Mouse (Mus musculus) intestine, embryonic 16.5 days (tissue): Measurements from ENCODE around the gene Snrpf. TPM values are rescaled to one million over a fixed set of nuclear protein-coding genes. Genes with fewer than 3 reads are reported as not detected.

ENCODE experiments used
- ATAC-seq: fragments of 200-750 bp; cut with Nextera tagmentation; 2 replicates; pipeline ENCODE4 v1.8.0; 2017; ENCODE audit warnings: moderate TSS enrichment, moderate library complexity
- H3K27ac ChIP-seq: fragments of 300-500 bp; sonication (generic); 2 replicates; pipeline ENCODE4 v1.5.1; 2014; ENCODE audit warnings: mild to moderate bottlenecking, low read length
- H3K27me3 ChIP-seq: fragments of 300-500 bp; sonication (generic); replicated peaks from 2 replicates; pipeline ENCODE4 v1.6.1; 2014; ENCODE audit warnings: low read length, control low read depth, mixed read lengths; ENCODE audit not compliant: control insufficient read depth, insufficient read depth
- H3K36me3 ChIP-seq: fragments of 300-500 bp; sonication (generic); 2 replicates; pipeline ENCODE4 v1.6.1; 2014; ENCODE audit warnings: low read length, control low read depth; ENCODE audit not compliant: control insufficient read depth, insufficient read depth
- H3K4me1 ChIP-seq: fragments of 300-500 bp; sonication (generic); 2 replicates; pipeline ENCODE4 v1.6.1; 2014; ENCODE audit warnings: low read length, control low read depth, mixed read lengths; ENCODE audit not compliant: control insufficient read depth, insufficient read depth
- H3K4me2 ChIP-seq: fragments of 300-500 bp; sonication (generic); 2 replicates; pipeline ENCODE4 v1.6.1; 2014; ENCODE audit warnings: low read depth, low read length, control low read depth
- H3K4me3 ChIP-seq: fragments of 300-500 bp; sonication (generic); 2 replicates; pipeline ENCODE4 v1.5.1; 2014; ENCODE audit warnings: mild to moderate bottlenecking, low read length
- H3K9ac ChIP-seq: fragments of 300-500 bp; sonication (generic); 2 replicates; pipeline ENCODE4 v1.6.1; 2014; ENCODE audit warnings: low read depth, low read length
- H3K9me3 ChIP-seq: fragments of 300-500 bp; sonication (generic); 2 replicates; pipeline ENCODE4 v1.6.1; 2016; ENCODE audit warnings: low read length, control low read depth; ENCODE audit not compliant: control insufficient read depth
- WGBS: fragments of 180-500 bp; shearing (Covaris S2); extraction: QIAGEN DNeasy Blood & Tissue Kit; methylation state at CpG from one replicate; pipeline ENCODE4 v1.1.7; 2014; 5-methylcytosine and 5-hydroxymethylcytosine counted together
- polyA plus RNA-seq: library from polyadenylated mRNA; unstranded; fragments of >200 nt; fragmentation: Nextera tagmentation; extraction: Ambion mirVana; gene quantifications from 2 replicates; pipeline ENCODE4 v1.2.1, GENCODE M21; 2015

The Snrpf gene
- polyA plus RNA-seq, 1 experiment from 2014 or later, result 94.6 TPM

DNA sequence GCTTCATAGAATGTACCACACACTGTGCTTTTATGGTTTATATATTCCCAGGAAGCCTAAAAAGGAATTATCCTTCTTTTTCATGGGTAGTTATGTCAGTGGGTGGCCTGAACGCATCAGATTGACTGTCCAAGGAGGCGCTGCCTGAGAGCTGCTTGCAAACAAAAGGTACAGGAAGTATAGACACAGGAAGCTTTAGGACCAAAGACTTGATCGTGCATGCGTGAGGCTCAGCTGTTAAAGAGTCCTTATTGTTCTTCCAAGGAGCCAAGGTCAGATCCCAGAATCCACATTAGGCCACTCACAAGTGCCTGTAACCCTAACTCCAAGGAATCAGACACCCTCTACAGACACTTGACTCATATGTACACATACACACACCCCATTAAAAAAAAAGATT, 47.1 kb downstream of the Snrpf start:
- Histone ChIP-seq H3K27me3 (no peaks in the 10 kb centered on the region), H3K27ac (no peak overlapping the region), H3K9me3 (no peaks in the 10 kb centered on the region), H3K4me2 (no peak overlapping the region), H3K4me3 (no peak overlapping the region), H3K36me3 (no peaks in the 10 kb centered on the region), H3K9ac (no peak overlapping the region), H3K4me1 (peaks cover 3% of the 10 kb centered on the region; the same call in 1 of the 2 replicates)
- 41% methylated on average over 4 of the region's 4 CpGs for WGBS
- ATAC-seq, result no peak

DNA sequence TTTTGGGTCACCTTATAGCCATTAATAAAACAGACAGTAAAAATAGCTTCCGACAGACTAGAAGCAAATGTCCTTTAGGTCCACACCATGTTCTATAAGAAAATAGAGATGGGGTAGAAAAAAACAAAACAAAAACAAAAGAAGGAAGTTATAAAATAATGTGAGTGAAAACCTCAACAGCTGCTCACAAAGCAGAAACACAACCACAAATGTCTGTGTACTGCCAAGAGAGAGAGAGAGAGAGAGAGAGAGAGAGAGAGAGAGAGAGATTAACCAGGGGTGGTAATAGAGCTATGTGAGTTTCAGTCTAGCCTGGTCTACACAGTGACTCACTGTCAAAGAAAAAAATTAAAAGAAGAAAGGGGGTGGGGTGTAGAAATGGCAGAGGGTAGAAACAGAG, 47.9 kb downstream of the Snrpf start:
- H3K4me1 ChIP-seq, result peaks cover 3% of the 10 kb centered on the region; the same call in 1 of the 2 replicates
- H3K4me3 ChIP-seq, result no peak overlapping the region
- 77% methylated on average over 1 of the region's 1 CpGs for WGBS
- no peak overlapping the region for H3K4me2 ChIP-seq
- no peaks in the 10 kb centered on the region for H3K9me3 ChIP-seq
- H3K36me3 ChIP-seq, result no peaks in the 10 kb centered on the region
- H3K9ac ChIP-seq, result no peak overlapping the region
- no peak overlapping the region for H3K27ac ChIP-seq
- no peak for ATAC-seq
- H3K27me3 ChIP-seq, result no peaks in the 10 kb centered on the region

DNA sequence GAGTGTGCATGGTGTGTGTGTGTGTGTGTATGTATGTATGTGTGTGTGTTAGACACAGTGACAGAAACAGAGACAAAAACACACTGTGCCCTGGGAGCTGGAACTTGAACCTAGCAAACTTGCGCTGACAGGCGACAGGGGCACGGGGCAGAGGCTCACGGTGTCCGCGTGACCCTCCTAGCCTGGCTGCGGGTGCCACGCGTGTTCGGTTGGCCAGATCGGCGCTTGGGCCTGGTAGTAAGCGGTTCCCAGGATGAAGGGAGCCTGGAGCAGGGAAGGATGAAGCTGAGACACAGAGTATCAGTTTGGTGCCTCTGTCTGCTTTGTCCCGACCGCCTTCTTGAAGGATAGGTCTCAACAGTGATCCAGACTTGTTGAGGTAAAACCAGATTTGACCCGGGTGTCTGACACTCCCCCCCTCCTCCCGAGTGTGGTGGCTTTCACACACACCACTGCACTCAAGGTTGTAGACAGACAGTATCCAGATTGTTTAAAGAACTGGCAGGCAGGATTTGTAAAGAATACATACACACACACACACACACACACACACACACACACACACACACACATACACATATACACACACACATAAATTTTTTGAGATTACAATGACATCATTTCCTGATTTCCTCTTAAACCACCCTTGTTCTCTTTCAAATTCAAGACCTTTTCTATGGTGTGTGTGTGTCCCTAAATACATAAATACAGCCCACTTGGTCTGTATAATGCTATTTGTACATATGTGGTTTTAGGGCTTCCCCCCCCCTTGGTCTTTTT, 48.9 kb downstream of the Snrpf start, which contains the start of gene Ccdc38:
Gene Ccdc38 (plus strand): TSS at position 202 of the 780 bp plus-strand sequence.
- no peaks in the 10 kb centered on the region for H3K36me3 ChIP-seq
- 61% methylated on average over 17 of the region's 17 CpGs for WGBS
- no peak; the same call in 1 of the 2 replicates for ATAC-seq

GRCm38 (mm10) chr10:93539775-93540430, 49.6 kb downstream of the Snrpf start, which contains the start of gene Amdhd1:
Gene Amdhd1 (minus strand): TSS chr10:93540033.
- Histone ChIP-seq H3K4me3 (peak within 1 kb of the TSS; percentile 41), H3K27ac (no peak within 1 kb of the TSS), H3K36me3 (no peaks in the 10 kb centered on the region), H3K9me3 (no peaks in the 10 kb centered on the region), H3K4me1 (peaks cover 3% of the 10 kb centered on the region; the same call in 1 of the 2 replicates), H3K9ac (peak within 1 kb of the TSS; percentile 57), H3K4me2 (peak within 1 kb of the TSS; percentile 70), H3K27me3 (no peaks in the 10 kb centered on the region)
- ATAC-seq, result peak; percentile 98
- 3% methylated on average over 35 of the region's 35 CpGs for WGBS

More for the DNA sequence above, 48.9 kb downstream of the Snrpf start, which contains the start of gene Ccdc38:
- H3K9me3 ChIP-seq, result no peaks in the 10 kb centered on the region
- no peaks in the 10 kb centered on the region for H3K27me3 ChIP-seq
- peak within 1 kb of the TSS; percentile 70 for H3K4me2 ChIP-seq
- peaks cover 3% of the 10 kb centered on the region; the same call in 1 of the 2 replicates for H3K4me1 ChIP-seq
- peak within 1 kb of the TSS; percentile 41 for H3K4me3 ChIP-seq
- H3K9ac ChIP-seq, result peak within 1 kb of the TSS; percentile 57
- no peak within 1 kb of the TSS for H3K27ac ChIP-seq

DNA sequence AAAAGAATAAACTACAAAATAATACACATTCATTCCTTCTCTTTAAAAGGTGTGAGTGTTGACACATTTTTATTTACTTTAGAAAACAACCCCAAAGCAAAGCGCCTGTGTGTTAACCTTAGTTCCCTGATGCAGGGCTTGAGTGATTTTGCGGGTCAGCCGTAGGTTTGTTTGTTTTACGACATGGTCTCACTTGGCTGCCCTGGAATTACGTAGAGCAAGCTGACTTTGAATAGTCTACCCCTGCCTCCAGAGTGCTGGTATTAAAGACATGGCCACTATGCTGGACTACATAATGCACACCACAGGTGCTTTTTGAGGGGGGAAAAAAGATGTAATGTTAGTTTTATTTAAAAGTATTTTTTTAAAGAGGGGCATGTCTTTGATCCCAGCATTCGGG, 50.7 kb downstream of the Snrpf start:
- ATAC-seq, result no peak
- H3K4me2 ChIP-seq, result no peak overlapping the region

GRCm38 (mm10) chr10:93538287-93538686, 51.2 kb downstream of the Snrpf start:
- Histone ChIP-seq H3K27ac (no peak overlapping the region), H3K4me1 (peaks cover 3% of the 10 kb centered on the region; the same call in 1 of the 2 replicates)
- 83% methylated on average over 2 of the region's 2 CpGs for WGBS

More for the DNA sequence above, 50.7 kb downstream of the Snrpf start:
- Histone ChIP-seq H3K27me3 (no peaks in the 10 kb centered on the region), H3K9ac (no peak overlapping the region), H3K9me3 (no peaks in the 10 kb centered on the region), H3K36me3 (no peaks in the 10 kb centered on the region), H3K4me3 (no peak overlapping the region), H3K27ac (no peak overlapping the region), H3K4me1 (peaks cover 3% of the 10 kb centered on the region; the same call in 1 of the 2 replicates)
- WGBS, result 57% methylated on average over 6 of the region's 6 CpGs

More at GRCm38 (mm10) chr10:93538287-93538686, 51.2 kb downstream of the Snrpf start:
- Histone ChIP-seq H3K36me3 (no peaks in the 10 kb centered on the region), H3K9ac (no peak overlapping the region), H3K27me3 (no peaks in the 10 kb centered on the region), H3K9me3 (no peaks in the 10 kb centered on the region), H3K4me3 (no peak overlapping the region), H3K4me2 (no peak overlapping the region)
- ATAC-seq, result no peak

Other genes with a start within 250 kb of the Snrpf start
- 365 and 370 TPM in 2 replicates for gene Lta4h, start 136.3 kb downstream of the Snrpf start, polyA plus RNA-seq
- 0.97 and 1.2 TPM in 2 replicates for gene Hal, start 100.9 kb downstream of the Snrpf start, polyA plus RNA-seq
- gene Amdhd1, start 49.7 kb downstream of the Snrpf start, polyA plus RNA-seq, result 0.51 and 0.95 TPM in 2 replicates
- gene Ccdc38, start 49.1 kb downstream of the Snrpf start, polyA plus RNA-seq, result 0.10 and 0.17 TPM in 2 replicates
- 0.22 and 0.23 TPM in 2 replicates for gene Ntn4, start 51.0 kb upstream of the Snrpf start, polyA plus RNA-seq
- gene Usp44, start 241.8 kb upstream of the Snrpf start, polyA plus RNA-seq, result 0.17 and 0.34 TPM in 2 replicates